Mouse (Mus musculus) layer of hippocampus, postnatal 10 days (tissue): Measurements from ENCODE around the gene Abhd17b. TPM values are rescaled to one million over a fixed set of nuclear protein-coding genes. Genes with fewer than 3 reads are reported as not detected.
"Not testable (repeated sequence)": the region's sequence is repeated elsewhere in the genome, so short reads cannot be mapped to it uniquely, and the experiment has no call there.

Experiments
- DNase-seq, 2 experiments: peaks; one replicate each; pipeline ENCODE4 v3.0.0; 2021; ENCODE audit warnings: low spot score in 2 of 2
- long read RNA-seq: library from polyadenylated mRNA; stranded (forward); transcript quantifications from one replicate; pipeline ENCODE4 v2.0.0, GENCODE M21; 2023
- total RNA-seq, 2 experiments: library from RNA; stranded (reverse); gene quantifications; 2 replicates each; pipeline ENCODE4 v1.2.3; 2021

Abhd17b gene
- 10 to 100 TPM; 60.7 to 62.3 TPM for total RNA-seq
- long read RNA-seq, transcript Abhd17b-201 (4 exons, 2,259 nt): major isoform, 43 of 50 reads
- long read RNA-seq, partial matches to known transcripts: 1 of 50 reads
- long read RNA-seq, other reads (novel, unspliced or antisense): 4 of 50 reads

GRCm38 (mm10) chr19:21653172-21653981 is at the start of gene Abhd17b:
Gene Abhd17b (plus strand): TSS chr19:21653185.
- peak; percentile 61 to 73 for DNase-seq

GRCm38 (mm10) chr19:21603836-21604235 is 49.1 kb upstream of the Abhd17b start:
- DNase-seq: no peak

- no peak for DNase-seq
Observed at GRCm38 (mm10) chr19:21605294-21605693, 47.7 kb upstream of the Abhd17b start.

GRCm38 (mm10) chr19:21610240-21610639 is 42.7 kb upstream of the Abhd17b start:
- DNase-seq: no peak

GRCm38 (mm10) chr19:21611297-21611696 is 41.7 kb upstream of the Abhd17b start:
- no peak for DNase-seq

- no peak for DNase-seq
Observed at GRCm38 (mm10) chr19:21611725-21612575, 41.0 kb upstream of the Abhd17b start.

GRCm38 (mm10) chr19:21615801-21616200 is 37.2 kb upstream of the Abhd17b start:
- DNase-seq: no peak

- no peak for DNase-seq
Observed at GRCm38 (mm10) chr19:21623410-21624147, 29.4 kb upstream of the Abhd17b start.

- no peak for DNase-seq
Observed at GRCm38 (mm10) chr19:21624148-21624535, 28.8 kb upstream of the Abhd17b start.

GRCm38 (mm10) chr19:21626271-21626988 is 26.6 kb upstream of the Abhd17b start:
- DNase-seq: no peak

- not testable (repeated sequence) for DNase-seq
Observed at GRCm38 (mm10) chr19:21628440-21628839, 24.5 kb upstream of the Abhd17b start.

GRCm38 (mm10) chr19:21629030-21629429 is 24.0 kb upstream of the Abhd17b start:
- DNase-seq: no peak

- DNase-seq: no peak
Observed at GRCm38 (mm10) chr19:21629501-21629900, 23.5 kb upstream of the Abhd17b start.

- no peak for DNase-seq
Observed at GRCm38 (mm10) chr19:21630656-21631331, 22.2 kb upstream of the Abhd17b start.

- DNase-seq: no peak
Observed at GRCm38 (mm10) chr19:21635406-21635805, 17.6 kb upstream of the Abhd17b start.

- DNase-seq: no peak
Observed at GRCm38 (mm10) chr19:21636907-21637306, 16.1 kb upstream of the Abhd17b start.

GRCm38 (mm10) chr19:21637672-21638071 is 15.3 kb upstream of the Abhd17b start:
- no peak for DNase-seq

- DNase-seq: no peak
Observed at GRCm38 (mm10) chr19:21643935-21644334, 9.1 kb upstream of the Abhd17b start.

GRCm38 (mm10) chr19:21645301-21645700 is 7.7 kb upstream of the Abhd17b start:
- DNase-seq: no peak

- DNase-seq: no peak
Observed at GRCm38 (mm10) chr19:21646142-21646541, 6.8 kb upstream of the Abhd17b start.
